Mouse (Mus musculus) common myeloid progenitor, adult 5-6 weeks (primary cell): ENCODE results near the gene Dis3l. TPM values are rescaled to one million over a fixed set of nuclear protein-coding genes. Genes with fewer than 3 reads are reported as not detected.
"Not testable (repeated sequence)": the region's sequence is repeated elsewhere in the genome, so short reads cannot be mapped to it uniquely, and the experiment has no call there.

Experiments used
- ATAC-seq: replicated peaks from 2 replicates; pipeline ENCODE4 v1.8.0; 2016; ENCODE audit warnings: low read depth, mild to moderate bottlenecking, moderate TSS enrichment, inconsistent platforms; ENCODE audit not compliant: poor library complexity, severe bottlenecking
- total RNA-seq: library from RNA; stranded (forward); fragments of 200-1000, 187-1606 nt; gene quantifications from 2 replicates; pipeline ENCODE4 v1.2.3, GENCODE M21; 2017

The Dis3l gene
- total RNA-seq, 1 experiment from 2014 or later = 22.0 TPM

DNA sequence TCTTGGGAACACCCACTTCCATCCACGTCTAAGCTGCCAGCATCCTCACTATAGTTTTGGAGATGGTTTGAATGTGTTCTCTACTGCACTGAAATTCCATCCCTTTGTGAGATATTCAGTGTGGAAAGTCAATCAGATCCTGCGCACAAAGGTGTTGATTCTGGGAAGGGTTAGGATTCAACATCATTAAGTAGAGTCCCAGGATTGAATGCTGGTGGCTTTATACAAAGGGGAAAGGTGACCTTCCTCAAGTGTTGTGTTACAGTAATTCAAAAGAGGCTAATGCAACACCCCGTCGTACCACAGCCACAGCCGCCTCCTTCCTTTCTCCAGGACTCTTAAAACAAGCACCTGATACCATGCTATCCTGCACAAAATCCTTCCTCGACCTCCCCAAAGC is 5.3 kb downstream of the Dis3l start:
- no peak for ATAC-seq

DNA sequence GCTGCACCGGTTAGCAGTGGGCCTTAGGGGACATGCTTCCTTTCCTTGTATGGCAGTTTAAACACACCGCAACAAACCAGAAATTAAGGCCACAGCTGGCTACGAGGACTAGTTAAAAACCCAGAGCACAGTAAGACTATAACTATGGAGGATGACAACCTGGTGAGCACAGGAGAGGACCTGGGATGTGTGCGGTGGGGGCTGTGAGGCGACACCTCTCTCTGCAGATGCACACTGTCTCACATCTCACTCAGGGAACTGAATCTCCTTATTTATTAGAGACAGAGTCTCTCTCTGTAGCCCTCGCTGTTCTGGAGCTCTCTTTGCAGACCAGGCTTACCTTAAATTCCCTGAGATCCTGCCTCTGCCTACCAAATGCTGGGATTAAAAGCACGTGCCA is 17.1 kb downstream of the Dis3l start:
- no peak for ATAC-seq

DNA sequence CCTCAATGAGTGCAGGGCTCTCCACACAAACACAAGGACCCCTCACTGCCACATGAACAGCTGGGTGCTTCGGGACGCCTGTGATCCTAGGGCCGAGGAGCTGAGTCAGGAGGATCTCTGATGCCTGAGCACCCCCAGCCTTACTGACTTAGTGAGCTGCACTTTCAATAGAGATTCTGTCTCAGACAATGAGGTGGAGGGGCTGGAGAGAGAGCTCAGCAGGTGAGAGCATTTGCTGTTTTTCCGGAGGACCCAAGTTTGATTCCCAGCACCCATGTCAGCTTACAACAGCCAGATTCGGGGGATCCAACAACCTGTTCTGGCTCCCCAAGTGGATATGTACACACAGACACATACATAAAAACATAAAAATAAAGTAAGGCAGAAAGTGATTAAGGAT is 24.1 kb downstream of the Dis3l start:
- no peak for ATAC-seq

DNA sequence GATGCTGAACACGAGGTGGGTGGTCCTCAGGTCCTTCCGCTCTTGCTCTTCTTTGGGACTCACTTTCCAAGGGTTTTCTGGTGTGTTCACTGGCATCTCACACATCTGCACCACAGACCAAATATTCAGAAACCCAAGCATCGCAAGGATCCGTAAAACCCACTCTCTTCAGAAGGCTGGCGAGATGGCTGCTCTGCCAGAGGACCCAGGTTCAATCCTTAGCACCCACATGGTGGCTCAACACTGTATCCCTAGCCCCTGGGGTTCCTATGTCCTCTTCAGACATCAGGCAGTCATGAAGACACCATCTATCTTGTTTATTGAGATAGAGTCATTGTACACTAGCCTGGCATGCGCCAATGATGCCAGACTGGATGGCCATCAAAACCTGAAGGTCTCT is 26.4 kb downstream of the Dis3l start:
- ATAC-seq = no peak

DNA sequence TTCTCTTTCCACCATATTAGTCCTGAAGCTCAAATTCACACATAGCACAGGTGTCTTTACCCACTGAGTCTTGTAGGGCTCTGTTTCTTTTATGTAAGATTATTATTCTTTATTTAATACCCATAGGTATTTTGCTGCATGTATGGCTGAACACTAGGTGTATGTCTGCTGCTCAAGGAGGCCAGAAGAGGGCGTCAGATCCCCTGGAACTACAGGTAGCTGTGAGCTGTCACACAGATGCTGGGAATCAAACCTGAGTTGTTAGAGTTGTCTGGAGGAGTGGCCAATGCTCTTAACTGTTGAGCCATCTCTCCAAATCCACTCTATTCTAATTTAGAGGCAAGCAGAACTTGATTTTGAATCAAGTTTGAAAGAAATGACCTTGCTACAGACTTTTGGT is 29.0 kb downstream of the Dis3l start:
- ATAC-seq = no peak

DNA sequence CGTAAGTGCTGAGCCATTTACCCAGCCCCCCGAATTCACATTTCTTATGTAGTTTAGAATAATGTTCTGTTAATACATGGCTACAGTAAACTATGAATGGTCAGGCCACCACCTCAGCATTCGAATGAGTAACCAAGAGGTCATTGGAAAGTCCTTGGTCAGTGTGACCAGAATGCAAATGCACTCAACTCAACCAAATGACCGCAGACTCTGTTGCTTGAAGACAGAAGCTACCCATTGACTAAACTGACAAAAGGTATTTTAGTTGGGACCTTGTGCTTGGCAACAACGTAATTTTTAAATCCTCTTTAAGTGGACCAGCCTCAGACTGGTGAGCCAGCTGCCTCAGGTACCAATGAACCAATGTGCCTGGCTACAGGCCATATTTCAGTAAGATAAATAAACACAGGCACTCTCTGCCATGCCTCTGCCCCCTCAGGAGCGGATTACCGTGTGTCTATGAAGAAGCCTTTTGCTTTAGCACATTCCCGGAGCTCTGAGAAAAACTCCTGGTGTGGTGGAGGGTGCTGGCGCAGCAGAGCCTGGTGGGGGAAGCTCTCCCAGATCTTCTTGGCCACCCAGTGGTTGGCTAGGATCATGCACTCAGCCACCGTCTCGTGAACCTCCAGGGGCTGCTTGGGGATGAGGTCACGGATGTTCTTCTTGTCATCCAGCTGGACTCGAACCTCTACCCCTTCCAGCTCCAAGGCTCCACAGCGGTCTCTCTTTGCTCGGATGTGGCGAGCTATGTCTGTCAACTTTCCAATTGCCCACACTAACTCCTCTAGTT is 29.9 kb downstream of the Dis3l start:
- ATAC-seq = no peak

DNA sequence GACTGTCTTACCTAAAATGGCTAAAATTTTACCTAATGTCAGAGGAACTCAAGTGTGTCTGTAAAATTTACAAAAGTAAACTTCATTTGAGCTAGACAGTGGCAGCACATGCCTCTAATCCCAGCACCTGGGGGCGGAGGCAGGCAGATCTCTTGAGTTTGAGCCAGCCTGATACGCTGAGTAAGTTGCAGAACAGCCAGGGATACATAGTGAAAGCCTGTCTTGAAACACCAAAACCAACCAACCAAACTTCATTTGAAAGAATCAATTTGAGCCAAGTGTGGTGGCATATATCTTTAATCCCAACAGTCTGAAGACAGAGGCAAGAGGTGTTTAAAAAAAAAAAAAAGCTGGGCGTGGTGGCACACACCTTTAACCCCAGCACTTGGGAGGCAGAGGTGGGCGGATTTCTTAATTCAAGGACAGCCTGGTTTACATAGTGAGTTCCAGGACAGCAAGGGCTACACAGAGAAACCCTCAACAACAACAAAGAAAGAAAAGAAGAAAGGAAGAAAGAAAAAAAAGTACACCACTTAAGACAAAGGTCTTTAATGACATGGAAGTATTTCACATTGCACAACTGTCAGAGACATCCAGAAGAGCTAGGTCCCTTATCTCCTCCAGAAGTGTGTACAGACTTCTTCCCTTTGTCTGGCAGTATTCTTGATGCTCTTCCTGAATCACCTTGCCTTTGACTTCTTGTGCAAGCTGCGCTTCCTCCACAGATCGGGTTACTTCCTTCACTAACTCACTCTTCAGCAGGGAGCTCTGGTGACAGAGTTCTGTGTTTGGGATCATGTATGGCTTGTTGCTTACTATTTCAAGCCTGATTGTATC is 34.4 kb downstream of the Dis3l start:
- no peak for ATAC-seq

DNA sequence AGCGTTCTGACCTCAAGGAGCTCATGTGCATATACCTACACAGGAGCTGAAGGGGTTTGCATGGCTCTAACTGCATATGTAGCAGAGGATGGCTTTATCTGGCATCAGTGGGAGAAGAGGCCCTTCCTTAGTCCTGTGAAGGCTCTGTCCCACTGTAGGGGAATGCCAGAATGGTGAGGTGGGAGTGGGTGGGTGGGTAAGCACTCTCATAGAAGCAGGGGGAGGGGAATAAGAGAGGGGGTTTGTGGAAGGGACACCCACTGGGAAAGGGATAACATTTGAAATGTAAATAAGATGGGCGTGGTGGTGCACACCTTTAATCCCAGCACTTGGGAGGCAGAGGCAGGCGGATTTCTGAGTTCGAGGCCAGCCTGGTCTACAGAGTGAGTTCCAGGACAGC is 38.0 kb downstream of the Dis3l start:
- ATAC-seq = not testable (repeated sequence)

DNA sequence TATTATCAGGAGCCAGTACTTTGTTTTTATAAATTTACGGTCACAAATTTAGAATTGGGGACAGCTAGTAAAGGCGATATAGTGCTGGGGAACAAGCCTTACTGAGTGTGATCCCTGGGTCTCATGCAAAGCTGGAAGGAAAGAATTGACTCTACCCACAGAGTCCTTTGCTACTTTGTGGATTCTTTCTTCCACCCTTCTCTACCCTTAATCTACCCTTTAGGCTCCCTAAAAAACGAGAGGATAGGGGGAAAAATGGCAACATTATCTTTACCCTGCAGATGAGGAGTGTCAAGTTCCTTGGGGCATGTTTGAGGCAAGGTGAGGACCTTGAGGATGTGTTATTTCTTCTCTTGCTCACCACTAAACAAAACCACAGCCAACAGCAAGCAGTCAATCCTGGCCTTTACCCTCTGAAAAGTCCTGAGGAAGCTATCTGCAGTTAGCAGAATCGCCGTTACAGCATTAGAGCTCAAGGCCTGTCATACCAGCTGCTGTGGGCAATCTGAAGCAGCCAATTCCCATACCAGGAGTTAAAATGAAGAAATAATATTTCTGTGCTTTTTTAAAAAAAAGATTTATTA is 58.6 kb downstream of the Dis3l start:
- ATAC-seq = no peak

DNA sequence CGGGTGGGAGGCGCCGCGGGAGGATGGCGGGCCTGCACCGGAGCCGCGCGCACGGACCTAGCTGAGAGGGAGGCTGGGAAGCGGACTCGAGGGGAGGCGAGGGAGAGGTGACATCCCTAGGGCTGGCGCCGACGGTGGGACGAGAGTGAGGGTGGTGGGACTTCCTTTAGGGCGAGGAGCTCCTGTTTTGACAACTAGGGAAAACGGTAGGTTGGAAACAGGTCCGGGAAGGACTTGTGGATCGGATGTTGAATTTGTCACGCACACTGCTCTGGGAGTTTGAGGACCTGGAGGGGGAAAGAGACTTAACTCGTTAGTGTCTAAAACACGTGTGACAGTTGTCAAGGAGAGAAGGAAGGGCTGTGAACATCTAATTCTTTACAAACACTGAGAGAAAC is 59.3 kb downstream of the Dis3l start:
- no peak; the same call in 1 of the 2 replicates for ATAC-seq

DNA sequence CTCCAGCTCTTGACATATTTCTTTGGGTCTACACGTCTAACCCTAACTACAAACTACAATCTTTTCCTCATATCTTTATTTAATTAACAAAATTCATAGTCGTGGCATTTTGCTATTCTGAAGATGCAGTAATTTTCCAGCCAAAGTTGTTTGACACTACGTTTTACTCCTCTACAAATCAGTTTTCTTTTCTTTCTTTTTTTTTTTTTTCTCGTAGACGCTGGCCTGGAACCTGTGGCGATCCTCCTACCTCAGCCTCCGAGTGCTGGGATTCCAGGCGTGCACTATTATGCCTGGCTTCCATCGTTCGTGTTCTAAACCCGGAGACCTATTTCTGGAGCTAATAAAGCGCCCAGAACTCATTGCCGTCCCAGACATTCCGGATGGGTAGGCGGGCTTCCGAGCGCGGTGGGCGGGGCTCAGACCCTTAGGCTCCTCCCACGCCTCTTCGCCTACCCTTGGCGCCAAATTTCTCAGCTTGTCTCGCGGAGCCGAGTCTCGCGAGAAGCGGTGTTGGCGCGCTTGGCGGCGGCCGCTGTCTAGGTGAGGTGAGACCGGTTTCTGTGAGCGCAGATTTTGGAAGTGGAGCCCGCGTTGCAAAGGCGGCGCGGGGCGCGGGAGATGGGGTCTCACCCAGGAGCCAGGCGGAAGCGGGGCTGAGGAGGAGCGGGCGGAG is 59.8 kb downstream of the Dis3l start, which contains the start of gene Tipin:
Gene Tipin (plus strand): TSS at position 477 of the 676 bp plus-strand sequence.
- ATAC-seq = peak; percentile 96

DNA sequence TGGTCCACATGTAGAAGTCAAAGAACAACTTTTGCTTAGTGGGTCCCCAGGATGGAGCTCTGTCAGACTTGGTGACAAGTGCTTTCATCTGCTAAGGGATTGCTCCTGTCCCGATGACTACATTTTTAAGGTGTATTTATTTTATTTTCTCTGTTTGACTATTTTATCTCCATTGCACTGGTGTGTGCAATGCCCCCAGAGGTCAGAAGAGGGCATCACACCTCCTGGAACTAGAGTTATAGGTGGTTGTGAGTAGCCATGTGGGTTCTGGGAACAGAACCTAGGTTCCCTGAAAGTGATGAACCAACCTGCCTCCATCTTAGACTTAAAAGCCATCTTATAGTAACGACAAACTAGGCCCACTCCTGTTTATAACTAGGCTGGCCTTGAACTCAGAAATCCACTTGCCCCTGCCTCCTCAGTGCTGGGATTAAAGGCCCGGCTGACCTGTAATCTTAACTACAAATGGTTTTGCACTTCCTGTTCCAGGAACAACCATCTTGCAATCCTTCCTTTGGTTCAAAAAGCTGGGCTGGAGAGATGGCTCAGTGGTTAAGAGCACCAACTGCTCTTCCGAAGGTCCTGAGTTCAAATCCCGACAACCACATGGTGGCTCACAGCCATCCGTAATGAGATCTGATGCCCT is 62.3 kb downstream of the Dis3l start:
- no peak for ATAC-seq

DNA sequence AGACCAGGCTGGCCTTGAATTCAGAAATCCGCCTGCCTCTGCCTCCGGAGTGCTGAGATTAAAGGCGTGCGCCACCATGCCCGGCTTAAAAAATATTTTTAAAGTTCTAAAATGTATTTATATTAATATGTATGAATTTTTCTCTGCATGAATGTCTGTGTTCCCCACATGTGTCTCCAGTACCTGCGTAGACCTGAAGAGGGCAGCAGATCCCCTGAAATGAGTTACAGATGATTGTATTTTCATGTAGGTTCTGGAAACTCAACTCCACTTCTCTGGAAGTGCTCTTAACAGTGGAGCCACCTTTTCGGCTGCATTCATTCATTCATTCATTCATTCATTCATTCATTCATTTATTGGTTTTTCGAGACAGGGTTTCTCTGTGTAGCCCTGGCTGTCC is 63.4 kb downstream of the Dis3l start:
- ATAC-seq = peak; percentile 46

DNA sequence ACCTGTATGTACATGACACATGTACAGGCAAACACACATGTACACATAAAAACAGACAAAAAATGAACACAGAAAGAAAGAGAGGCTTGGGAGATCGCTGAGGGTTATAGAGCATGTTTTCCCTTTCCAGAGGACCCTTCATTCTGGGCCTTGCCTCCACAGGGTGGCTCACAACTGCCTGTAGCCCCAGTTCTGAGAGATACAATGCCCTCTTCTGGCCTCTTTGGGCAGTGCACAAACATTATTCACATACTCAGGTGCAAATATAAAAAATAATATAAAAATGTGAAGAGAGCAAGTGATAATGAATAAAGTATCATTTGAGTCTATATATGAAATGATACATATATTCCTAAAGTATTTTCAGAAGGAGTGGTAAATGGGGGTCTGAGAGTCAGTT is 66.2 kb downstream of the Dis3l start:
- ATAC-seq = peak; percentile 52; the same call in 1 of the 2 replicates

DNA sequence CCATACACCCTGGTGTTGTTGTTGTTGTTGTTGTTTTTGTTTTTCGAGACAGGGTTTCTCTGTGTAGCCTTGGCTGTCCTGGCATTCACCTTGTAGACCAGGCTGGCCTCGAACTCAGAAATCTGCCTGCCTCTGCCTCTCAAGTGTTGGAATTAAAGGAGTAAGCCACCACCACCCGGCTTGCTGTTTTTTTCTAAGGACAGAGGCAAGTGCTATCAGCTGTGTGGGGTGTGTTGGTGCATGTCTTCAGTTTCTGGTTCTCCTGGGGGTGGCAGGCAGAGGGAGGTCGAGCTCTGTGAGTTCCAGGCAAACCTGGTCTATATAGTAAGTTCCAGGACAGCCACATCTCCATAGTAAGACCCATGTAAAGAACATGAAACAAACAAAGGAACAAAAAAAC is 66.8 kb downstream of the Dis3l start:
- ATAC-seq = no peak

DNA sequence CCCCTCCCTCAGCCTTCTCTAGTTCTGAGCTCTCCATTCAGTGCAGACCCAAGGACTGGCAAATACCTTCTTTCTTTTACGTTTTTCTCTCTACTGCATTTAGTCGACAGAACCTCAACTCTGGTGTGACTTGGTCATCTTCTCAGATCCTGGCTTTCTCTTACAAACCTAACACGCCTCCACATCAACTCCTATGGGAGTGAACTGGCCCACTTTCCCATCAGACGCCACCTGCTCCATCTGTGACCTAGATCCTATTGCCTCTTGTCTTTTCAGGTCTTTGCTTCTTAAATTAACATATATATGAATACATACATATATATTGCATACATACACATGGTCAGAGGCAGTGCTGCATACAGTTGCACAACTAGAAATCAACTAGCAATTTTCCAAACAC is 67.3 kb downstream of the Dis3l start:
- no peak for ATAC-seq

DNA sequence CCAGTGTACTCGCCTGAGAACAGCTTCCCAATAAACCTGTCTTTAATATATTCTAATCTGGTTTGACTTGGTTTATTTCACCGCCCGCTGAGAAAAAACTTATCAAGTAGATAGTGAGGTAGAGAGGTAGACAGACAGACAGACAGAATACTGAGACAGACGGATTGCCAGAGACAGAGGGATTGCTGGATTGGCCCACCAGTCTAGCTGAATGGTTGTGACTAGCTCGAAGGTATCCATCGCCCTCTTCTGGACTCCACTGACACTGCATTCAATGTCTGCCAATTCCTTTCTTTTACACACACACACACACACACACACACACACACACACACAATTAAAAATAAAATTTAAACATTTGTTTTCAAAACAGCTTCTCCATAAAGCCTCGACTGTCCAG is 68.5 kb downstream of the Dis3l start:
- ATAC-seq = peak; percentile 82

DNA sequence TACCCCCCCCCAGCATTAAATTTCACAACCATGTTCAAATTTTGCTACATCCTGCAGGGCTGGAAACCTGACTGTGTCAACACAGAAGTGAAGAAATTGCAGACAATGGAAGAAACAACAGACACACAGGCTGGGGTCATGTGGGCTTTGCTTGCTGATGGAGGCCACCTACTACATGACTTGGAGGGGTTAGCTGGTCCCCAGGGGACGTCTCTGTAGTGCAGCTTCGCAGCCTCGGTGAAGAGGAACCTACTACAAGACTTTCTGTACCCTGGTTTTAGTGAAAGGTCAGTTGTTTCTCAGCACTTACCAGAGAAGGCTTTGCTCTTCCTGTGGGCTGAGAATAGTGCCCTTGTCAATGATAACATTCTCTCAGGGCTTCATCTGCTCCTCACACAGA is 69.8 kb downstream of the Dis3l start:
- no peak for ATAC-seq

DNA sequence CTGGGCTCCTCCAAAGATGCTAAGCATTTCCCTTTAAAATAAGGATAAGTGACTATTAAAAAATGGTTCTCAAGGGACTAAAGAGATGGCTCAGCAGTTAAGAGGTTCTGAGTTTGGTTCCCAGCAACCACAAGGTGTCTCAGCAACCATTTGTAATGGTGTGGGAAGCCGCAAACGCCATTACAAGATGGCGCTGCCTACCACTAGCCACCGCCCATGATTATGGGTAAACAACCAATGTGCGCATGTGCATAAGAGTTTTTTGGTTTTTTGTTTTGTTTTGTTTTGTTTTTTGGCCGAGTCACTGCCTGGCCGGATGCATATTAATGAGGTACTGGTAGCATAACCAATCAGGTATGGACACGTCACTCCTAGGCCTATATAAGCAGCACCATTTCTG is 72.3 kb downstream of the Dis3l start:
- not testable (repeated sequence) for ATAC-seq

DNA sequence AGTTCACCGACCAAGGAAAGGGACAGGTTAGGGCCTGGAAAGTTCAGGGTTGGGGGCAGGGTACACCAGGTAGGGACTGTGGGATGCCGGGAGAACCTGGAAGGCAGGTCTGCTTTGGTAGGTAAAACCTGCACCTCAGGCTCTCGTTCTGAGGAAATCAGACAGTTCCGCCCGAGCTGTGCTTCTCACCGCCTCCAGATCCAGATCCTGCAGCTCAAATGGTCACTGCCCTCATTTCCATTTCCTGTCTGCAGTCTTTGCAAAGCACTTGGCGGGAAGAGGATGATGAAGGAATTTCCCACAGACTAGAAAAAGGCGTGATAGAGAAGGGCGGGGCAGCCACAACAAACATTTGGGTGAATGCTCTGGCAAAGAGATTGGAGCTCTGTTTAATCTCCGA is 72.9 kb downstream of the Dis3l start:
- ATAC-seq = no peak
